Mouse (Mus musculus): Measurements from ENCODE around the gene Acbd4.

- TF ChIP-seq GATA1 (IDR thresholded peaks at IDR 0.05; ENCODE audit: low read length) = no peak
- no peak for TF ChIP-seq TAL1 (IDR thresholded peaks at IDR 0.05; ENCODE audit: low read length)
These were observed 60.0 kb downstream of the Acbd4 start for GRCm38 (mm10) chr11:103161449-103161848.
